Mouse (Mus musculus) forebrain, postnatal 0 days (tissue): Measurements from ENCODE around the gene Mcts2. TPM values are rescaled to one million over a fixed set of nuclear protein-coding genes. Genes with fewer than 3 reads are reported as not detected.

Experiments
- ATAC-seq: fragments of 200-750 bp; cut with Nextera tagmentation; 2 replicates; pipeline ENCODE4 v1.8.0; 2017; ENCODE audit warnings: mild to moderate bottlenecking, moderate library complexity
- DNase-seq: peaks from one replicate; pipeline ENCODE4 v3.0.0-alpha.2; 2015
- H3K27ac ChIP-seq: fragments of 300-500 bp; sonication (generic); 2 replicates; pipeline ENCODE4 v1.5.1; 2014; ENCODE audit warnings: low read depth, mild to moderate bottlenecking, antibody characterized with exemption, low read length, moderate library complexity, mixed read lengths
- H3K27me3 ChIP-seq: fragments of 300-500 bp; sonication (generic); 2 replicates; pipeline ENCODE4 v1.6.1; 2014; ENCODE audit warnings: mild to moderate bottlenecking, low read length, mixed read lengths; ENCODE audit not compliant: insufficient read depth
- H3K36me3 ChIP-seq: fragments of 300-500 bp; sonication (generic); 2 replicates; pipeline ENCODE4 v1.6.1; 2014; ENCODE audit warnings: mild to moderate bottlenecking, moderate library complexity; ENCODE audit not compliant: insufficient read depth
- H3K4me1 ChIP-seq: fragments of 300-500 bp; sonication (generic); 2 replicates; pipeline ENCODE4 v1.6.1; 2014; ENCODE audit warnings: antibody characterized with exemption; ENCODE audit not compliant: insufficient read depth
- H3K4me2 ChIP-seq: fragments of 300-500 bp; sonication (generic); 2 replicates; pipeline ENCODE4 v1.6.1; 2014; ENCODE audit warnings: low read depth, mild to moderate bottlenecking, moderate library complexity
- H3K4me3 ChIP-seq: fragments of 300-500 bp; sonication (generic); 2 replicates; pipeline ENCODE4 v1.5.1; 2014; ENCODE audit warnings: low read depth, low read length, mixed read lengths
- H3K9ac ChIP-seq: fragments of 300-500 bp; sonication (generic); 2 replicates; pipeline ENCODE4 v1.6.1; 2014; ENCODE audit warnings: mild to moderate bottlenecking
- H3K9me3 ChIP-seq: fragments of 300-500 bp; sonication (generic); 2 replicates; pipeline ENCODE4 v1.6.1; 2016; ENCODE audit warnings: low read length
- CTCF ChIP-seq: sonication (generic); IDR thresholded peaks from 2 replicates; pipeline ENCODE4 v1.5.1; 2016; ENCODE audit warnings: antibody characterized with exemption, control low read depth, low read depth
- WGBS: fragments of 180-500 bp; shearing (Covaris S2); extraction: QIAGEN DNeasy Blood & Tissue Kit; methylation state at CpG from one replicate; pipeline ENCODE4 v1.1.7; 2014; 5-methylcytosine and 5-hydroxymethylcytosine counted together
- polyA plus RNA-seq: library from polyadenylated mRNA; unstranded; fragments of >200 nt; fragmentation: Nextera tagmentation; extraction: Ambion mirVana; gene quantifications from 2 replicates; pipeline ENCODE4 v1.2.1, GENCODE M21; 2015
- total RNA-seq: library from RNA; depleted of rRNA; stranded (reverse); fragments of >200 nt; gene quantifications from 2 replicates; pipeline ENCODE4 v1.2.3, GENCODE M21; 2014

Gene Mcts2
- total and polyA plus RNA-seq, 2 experiments from 2014 or later, result 26.6 to 30.8 TPM

GRCm38 (mm10) chr2:152707186-152707585 is 20.4 kb downstream of the Mcts2 start:
- DNase-seq, result no peak
- peak; percentile 2; the same call in 1 of the 2 replicates for ATAC-seq
- Histone ChIP-seq H3K4me1 (peaks cover 10% of the 10 kb centered on the region; the same call in 1 of the 2 replicates), H3K27ac (peak overlapping the region; percentile 85), H3K27me3 (no peaks in the 10 kb centered on the region), H3K36me3 (peaks cover 37% of the 10 kb centered on the region), H3K4me3 (peak overlapping the region; percentile 41), H3K4me2 (peak overlapping the region; percentile 61), H3K9me3 (no peaks in the 10 kb centered on the region), H3K9ac (peak overlapping the region; percentile 68)
- WGBS, result 19% methylated on average over 7 of the region's 7 CpGs
- no peak for TF ChIP-seq CTCF

- Histone ChIP-seq H3K27me3 (no peaks in the 10 kb centered on the region), H3K9ac (peak overlapping the region; percentile 68), H3K4me1 (peaks cover 10% of the 10 kb centered on the region; the same call in 1 of the 2 replicates), H3K36me3 (peaks cover 32% of the 10 kb centered on the region), H3K4me3 (peak overlapping the region; percentile 41), H3K9me3 (no peaks in the 10 kb centered on the region), H3K4me2 (peak overlapping the region; percentile 61), H3K27ac (peak overlapping the region; percentile 85)
- 15% methylated on average over 31 of the region's 31 CpGs for WGBS
- TF ChIP-seq CTCF, result peak; percentile 6; the same call in 1 of the 2 replicates
- ATAC-seq (peak; percentile 89), DNase-seq (peak; percentile 83)
These were observed 20.8 kb downstream of the Mcts2 start for GRCm38 (mm10) chr2:152707627-152708026.

- H3K4me1 ChIP-seq, result peaks cover 10% of the 10 kb centered on the region; the same call in 1 of the 2 replicates
- TF ChIP-seq CTCF, result no peak
- no peak overlapping the region for H3K4me2 ChIP-seq
- H3K27ac ChIP-seq, result no peak overlapping the region
- peaks cover 19% of the 10 kb centered on the region for H3K36me3 ChIP-seq
- DNase-seq (no peak), ATAC-seq (no peak)
- H3K9ac ChIP-seq, result no peak overlapping the region
- H3K4me3 ChIP-seq, result no peak overlapping the region
- WGBS, result 91% methylated on average over 5 of the region's 5 CpGs
- no peaks in the 10 kb centered on the region for H3K27me3 ChIP-seq
- no peaks in the 10 kb centered on the region for H3K9me3 ChIP-seq
These were observed 22.2 kb downstream of the Mcts2 start for GRCm38 (mm10) chr2:152709066-152709465.

GRCm38 (mm10) chr2:152716241-152716772 is 29.5 kb downstream of the Mcts2 start:
- Histone ChIP-seq H3K9ac (no peak overlapping the region), H3K9me3 (no peaks in the 10 kb centered on the region), H3K27ac (no peak overlapping the region), H3K36me3 (no peaks in the 10 kb centered on the region), H3K4me2 (no peak overlapping the region), H3K4me3 (no peak overlapping the region), H3K27me3 (no peaks in the 10 kb centered on the region), H3K4me1 (no peaks in the 10 kb centered on the region)
- no peak for ATAC-seq
- TF ChIP-seq CTCF, result no peak
- WGBS, result 33% methylated on average over 6 of the region's 6 CpGs
- DNase-seq, result no peak

GRCm38 (mm10) chr2:152717652-152718051 is 30.8 kb downstream of the Mcts2 start:
- ATAC-seq (no peak), DNase-seq (no peak)
- 41% methylated on average over 11 of the region's 11 CpGs for WGBS
- Histone ChIP-seq H3K36me3 (no peaks in the 10 kb centered on the region), H3K9ac (no peak overlapping the region), H3K4me3 (no peak overlapping the region), H3K4me2 (no peak overlapping the region), H3K9me3 (no peaks in the 10 kb centered on the region), H3K4me1 (no peaks in the 10 kb centered on the region), H3K27me3 (no peaks in the 10 kb centered on the region), H3K27ac (no peak overlapping the region)
- no peak for TF ChIP-seq CTCF

- Histone ChIP-seq H3K4me2 (no peak overlapping the region), H3K36me3 (no peaks in the 10 kb centered on the region), H3K4me3 (no peak overlapping the region), H3K4me1 (no peaks in the 10 kb centered on the region), H3K9me3 (no peaks in the 10 kb centered on the region), H3K27ac (no peak overlapping the region), H3K9ac (no peak overlapping the region), H3K27me3 (no peaks in the 10 kb centered on the region)
- ATAC-seq (0 out of 2 replicates have a peak, but pooled peaks have one; percentile 23), DNase-seq (no peak)
- WGBS, result 10% methylated on average over 6 of the region's 6 CpGs
- TF ChIP-seq CTCF, result no peak
These were observed 31.2 kb downstream of the Mcts2 start for GRCm38 (mm10) chr2:152718076-152718475.

GRCm38 (mm10) chr2:152723651-152724331 is 37.0 kb downstream of the Mcts2 start:
- H3K36me3 ChIP-seq, result no peaks in the 10 kb centered on the region
- H3K9ac ChIP-seq, result peak overlapping the region; percentile 31
- H3K4me2 ChIP-seq, result peak overlapping the region; percentile 43
- H3K9me3 ChIP-seq, result no peaks in the 10 kb centered on the region
- H3K27me3 ChIP-seq, result no peaks in the 10 kb centered on the region
- ATAC-seq (peak; percentile 34), DNase-seq (no peak)
- H3K4me3 ChIP-seq, result peak overlapping the region; percentile 19
- no peak overlapping the region for H3K27ac ChIP-seq
- H3K4me1 ChIP-seq, result no peaks in the 10 kb centered on the region
- 4% methylated on average over 36 of the region's 37 CpGs for WGBS
- TF ChIP-seq CTCF, result no peak
